Mouse (Mus musculus) small intestine, adult 2 months (tissue): Measurements from ENCODE around the gene Ebf1. TPM values are rescaled to one million over a fixed set of nuclear protein-coding genes. Genes with fewer than 3 reads are reported as not detected.

Source experiments
- H3K27ac ChIP-seq: fragments of 200-500 bp; 2 replicates; pipeline ENCODE4 v1.5.1; 2012; ENCODE audit warnings: low read depth, low read length, control low read depth, inconsistent platforms; ENCODE audit not compliant: insufficient read depth
- H3K27me3 ChIP-seq: fragments of 200-500 bp; 2 replicates; pipeline ENCODE4 v1.6.1; 2012; ENCODE audit warnings: mild to moderate bottlenecking, moderate library complexity, low read length, inconsistent platforms; ENCODE audit not compliant: control insufficient read depth, insufficient read depth
- H3K36me3 ChIP-seq: fragments of 200-500 bp; 2 replicates; pipeline ENCODE4 v1.6.1; 2012; ENCODE audit warnings: mild to moderate bottlenecking, low read length, control low read depth, inconsistent platforms; ENCODE audit not compliant: control insufficient read depth, insufficient read depth
- H3K4me1 ChIP-seq: fragments of 200-500 bp; 2 replicates; pipeline ENCODE4 v1.6.1; 2012; ENCODE audit warnings: low read length, inconsistent platforms, mixed read lengths; ENCODE audit not compliant: control insufficient read depth, insufficient read depth, insufficient read length
- H3K4me3 ChIP-seq: fragments of 200-500 bp; 2 replicates; pipeline ENCODE4 v1.5.1; 2012; ENCODE audit warnings: low read depth, mild to moderate bottlenecking, control low read depth, inconsistent platforms, low read length, moderate library complexity
- CTCF ChIP-seq: fragments of 200-500 bp; IDR thresholded peaks from 2 replicates; pipeline ENCODE4 v1.5.1; 2012; ENCODE audit warnings: low read depth, mild to moderate bottlenecking, control low read depth, inconsistent platforms, low read length, moderate library complexity, mixed read lengths; ENCODE audit not compliant: insufficient replicate concordance, insufficient read length; ENCODE audit errors: extremely low read depth
- POLR2A ChIP-seq: fragments of 200-500 bp; IDR thresholded peaks from 2 replicates; pipeline ENCODE4 v1.6.1; 2012; ENCODE audit warnings: low read depth, mild to moderate bottlenecking, control low read depth, inconsistent platforms, low read length, moderate library complexity
- WGBS: fragments of 180-500 bp; shearing (Covaris S2); methylation state at CpG from one replicate; pipeline ENCODE4 v1.1.7; 2018; 5-methylcytosine and 5-hydroxymethylcytosine counted together
- polyA plus RNA-seq: library from polyadenylated mRNA; depleted of rRNA; stranded (reverse); fragments of >200 nt; gene quantifications from 2 replicates; pipeline ENCODE4 v1.2.3, GENCODE M21; 2012

Gene Ebf1
- polyA plus RNA-seq, 1 experiment: 2.5 TPM

DNA sequence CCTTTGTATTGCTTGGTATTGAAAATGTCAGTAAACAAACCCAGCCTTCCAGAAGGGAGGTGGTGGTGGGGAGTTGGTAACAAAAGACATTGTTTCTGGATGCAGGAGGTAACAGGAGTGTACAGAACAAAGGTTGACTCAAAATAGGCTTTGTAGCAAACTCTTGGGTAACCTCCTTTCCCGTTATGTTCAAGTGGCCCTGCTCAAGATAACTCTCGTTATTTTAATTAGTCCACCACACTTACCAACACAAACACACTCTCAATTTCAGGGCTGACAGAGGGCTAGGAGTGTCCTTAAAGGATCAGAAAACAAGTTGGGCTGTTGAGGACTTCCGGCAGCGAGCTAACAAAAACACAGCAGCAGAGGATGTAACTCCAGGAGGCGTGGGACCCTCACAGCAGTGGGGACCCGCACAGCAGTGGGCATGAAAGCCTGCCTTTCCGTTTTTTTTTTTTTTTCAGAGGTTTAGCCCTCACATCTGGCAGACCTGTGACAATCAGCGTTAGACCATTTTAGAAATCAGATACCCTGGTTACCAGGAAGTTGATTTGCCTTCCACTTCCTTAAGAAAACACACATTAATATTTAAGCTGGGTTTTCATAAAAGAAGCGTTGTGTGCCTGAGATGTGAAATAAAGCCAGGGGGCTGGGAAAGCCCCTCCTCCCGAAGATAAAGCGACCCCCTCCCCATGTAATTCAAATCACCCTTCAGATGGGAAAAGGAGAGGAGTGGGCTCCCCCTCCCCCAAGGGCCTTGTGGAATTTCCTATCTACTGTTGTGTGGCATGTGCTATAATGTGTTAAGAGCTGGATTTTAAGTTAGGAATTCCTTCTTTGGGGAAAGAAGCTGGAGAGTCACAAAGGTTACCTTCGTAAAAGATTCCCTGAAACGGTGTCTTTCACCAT lies 90.5 kb downstream of the Ebf1 start:
- no peaks in the 10 kb centered on the region for H3K27me3 ChIP-seq
- no peak overlapping the region for H3K4me3 ChIP-seq
- no peaks in the 10 kb centered on the region for H3K36me3 ChIP-seq
- H3K27ac ChIP-seq: peak overlapping the region; percentile 40
- 19% methylated on average over 13 of the region's 13 CpGs for WGBS
- no peaks in the 10 kb centered on the region for H3K4me1 ChIP-seq
- no peak for TF ChIP-seq POLR2A
- TF ChIP-seq CTCF: no peak

DNA sequence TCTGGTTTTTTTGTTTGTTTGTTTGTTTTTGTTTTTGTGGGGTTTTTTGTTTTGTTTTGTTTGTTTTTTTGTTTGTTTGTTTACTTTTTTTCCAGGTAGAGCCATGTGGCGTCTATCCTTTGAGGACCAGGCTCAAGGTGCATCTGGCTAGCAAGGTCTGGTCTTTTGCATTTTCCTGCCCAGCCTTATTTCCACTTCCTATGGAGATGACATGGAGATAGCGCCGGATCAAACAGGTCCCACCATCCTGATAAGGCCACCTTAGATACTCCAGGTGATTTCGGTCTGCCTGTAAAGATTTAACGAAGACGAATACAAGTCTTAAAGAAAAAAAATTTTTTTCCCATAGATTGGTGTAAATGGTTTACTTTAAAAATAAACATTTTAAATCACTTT lies 91.2 kb downstream of the Ebf1 start:
- no peaks in the 10 kb centered on the region for H3K27me3 ChIP-seq
- no peaks in the 10 kb centered on the region for H3K4me1 ChIP-seq
- H3K27ac ChIP-seq: no peak overlapping the region
- TF ChIP-seq POLR2A: no peak
- TF ChIP-seq CTCF: no peak
- H3K36me3 ChIP-seq: no peaks in the 10 kb centered on the region
- WGBS: 70% methylated on average over 6 of the region's 6 CpGs
- H3K4me3 ChIP-seq: no peak overlapping the region

GRCm38 (mm10) chr11:44709073-44709618 lies 92.0 kb downstream of the Ebf1 start:
- TF ChIP-seq CTCF (no peak), POLR2A (no peak)

DNA sequence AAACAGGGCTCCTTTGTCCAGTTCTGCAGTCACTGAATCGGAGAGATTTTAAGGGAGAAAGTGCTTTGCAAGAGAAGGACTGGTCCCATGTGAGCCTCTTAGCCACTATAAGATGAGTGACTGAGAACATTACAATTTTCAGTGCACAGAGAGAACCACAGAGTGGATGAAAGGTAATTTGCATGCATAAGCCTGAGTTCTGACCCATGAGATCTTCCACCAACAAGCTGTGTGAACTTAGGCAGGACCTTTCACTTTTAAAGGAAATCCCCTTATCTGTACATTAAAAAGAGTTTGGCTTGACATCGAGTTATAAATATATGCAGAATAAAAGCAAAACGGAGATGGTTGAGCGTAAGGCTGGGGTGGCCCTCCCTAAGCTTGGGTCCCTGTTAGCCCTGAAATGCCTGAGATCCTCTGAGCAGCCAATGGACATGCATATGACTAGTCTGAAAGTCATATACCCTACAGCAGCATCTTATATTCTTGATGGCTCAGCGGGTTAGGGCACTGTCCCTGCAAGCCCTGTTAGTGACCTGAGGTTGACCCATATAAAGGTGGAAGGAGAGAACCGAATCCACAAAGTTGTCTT lies 92.8 kb downstream of the Ebf1 start:
- WGBS: 79% methylated on average over 6 of the region's 6 CpGs

More at GRCm38 (mm10) chr11:44709073-44709618, 92.0 kb downstream of the Ebf1 start:
- Histone ChIP-seq H3K4me1 (no peaks in the 10 kb centered on the region), H3K27ac (no peak overlapping the region), H3K27me3 (no peaks in the 10 kb centered on the region), H3K36me3 (no peaks in the 10 kb centered on the region), H3K4me3 (no peak overlapping the region)

DNA sequence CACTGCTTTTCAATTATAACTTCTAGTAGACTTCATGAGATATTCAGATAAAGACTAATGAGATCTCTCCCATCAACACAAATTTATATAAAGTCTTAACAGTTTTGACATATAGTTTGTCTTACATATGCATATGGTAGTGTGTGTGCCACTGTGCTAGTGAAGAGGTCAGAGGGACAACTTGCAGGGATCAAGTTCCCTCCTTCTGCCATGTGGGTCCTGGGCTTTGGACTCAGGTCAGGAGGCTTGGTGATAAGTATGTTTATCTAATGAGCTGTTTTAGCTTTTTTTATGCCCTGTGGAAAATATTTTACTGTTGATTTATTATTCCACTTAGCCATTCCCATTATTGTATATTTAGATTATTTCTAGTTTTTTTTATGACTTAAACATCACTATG lies 93.7 kb downstream of the Ebf1 start:
- Histone ChIP-seq H3K4me1 (no peaks in the 10 kb centered on the region), H3K27me3 (no peaks in the 10 kb centered on the region), H3K36me3 (no peaks in the 10 kb centered on the region), H3K4me3 (no peak overlapping the region), H3K27ac (no peak overlapping the region)
- no peak for TF ChIP-seq CTCF
- TF ChIP-seq POLR2A: no peak

More for the DNA sequence above, 92.8 kb downstream of the Ebf1 start:
- no peak overlapping the region for H3K4me3 ChIP-seq
- TF ChIP-seq POLR2A (no peak), CTCF (no peak)
- H3K27ac ChIP-seq: no peak overlapping the region
- no peaks in the 10 kb centered on the region for H3K36me3 ChIP-seq
- no peaks in the 10 kb centered on the region for H3K4me1 ChIP-seq
- H3K27me3 ChIP-seq: no peaks in the 10 kb centered on the region

DNA sequence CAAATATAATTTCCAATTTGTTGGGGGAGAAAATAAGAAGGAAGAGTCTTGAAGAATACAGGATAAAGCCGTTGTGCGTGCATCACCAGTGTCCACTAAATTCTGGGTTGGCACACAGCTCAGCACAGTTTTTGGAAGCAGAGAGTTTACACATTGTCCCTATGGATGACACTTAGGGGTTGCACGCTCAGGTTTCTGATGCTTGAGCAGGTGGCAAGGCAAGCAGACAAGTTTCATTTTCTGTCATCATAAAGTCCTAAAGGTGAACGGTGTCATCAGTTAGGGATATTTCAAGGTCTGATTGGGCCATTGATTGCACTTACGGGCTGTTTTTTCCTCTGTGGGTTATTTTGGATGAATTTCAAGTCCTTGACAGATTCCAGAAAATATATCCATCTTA lies 97.1 kb downstream of the Ebf1 start:
- Histone ChIP-seq H3K4me1 (no peaks in the 10 kb centered on the region), H3K27me3 (no peaks in the 10 kb centered on the region), H3K4me3 (no peak overlapping the region), H3K36me3 (no peaks in the 10 kb centered on the region), H3K27ac (no peak overlapping the region)
- TF ChIP-seq CTCF: no peak
- no peak for TF ChIP-seq POLR2A
- WGBS: 83% methylated on average over 5 of the region's 5 CpGs

GRCm38 (mm10) chr11:44715776-44716175 lies 98.7 kb downstream of the Ebf1 start:
- Histone ChIP-seq H3K27ac (no peak overlapping the region), H3K27me3 (no peaks in the 10 kb centered on the region), H3K4me1 (no peaks in the 10 kb centered on the region), H3K4me3 (no peak overlapping the region), H3K36me3 (no peaks in the 10 kb centered on the region)
- WGBS: 62% methylated on average over 4 of the region's 4 CpGs
- no peak for TF ChIP-seq CTCF
- TF ChIP-seq POLR2A: no peak
